Mouse (Mus musculus) liver, embryonic 14.5 days (tissue): Measurements from ENCODE around the gene Brd3. TPM values are rescaled to one million over a fixed set of nuclear protein-coding genes. Genes with fewer than 3 reads are reported as not detected.

Source experiments
- ATAC-seq: fragments of 200-750 bp; cut with Nextera tagmentation; 2 replicates; pipeline ENCODE4 v1.8.0; 2017; ENCODE audit warnings: moderate number of reproducible peaks, mild to moderate bottlenecking, moderate library complexity; ENCODE audit not compliant: insufficient read depth
- DNase-seq, 3 experiments: peaks; one replicate each; pipeline ENCODE4 v3.0.0-alpha.2; 2012 to 2013; ENCODE audit warnings: low read depth in 3 of 3, low spot score in 3 of 3
- H3K27ac ChIP-seq: fragments of 300-500 bp; sonication (generic); 2 replicates; pipeline ENCODE4 v1.5.1; 2014; ENCODE audit warnings: moderate library complexity, mild to moderate bottlenecking, control low read depth, inconsistent platforms
- H3K27me3 ChIP-seq: fragments of 300-500 bp; sonication (generic); 2 replicates; pipeline ENCODE4 v1.6.1; 2014; ENCODE audit warnings: mild to moderate bottlenecking, low read length, moderate library complexity; ENCODE audit not compliant: control insufficient read depth, insufficient read depth
- H3K36me3 ChIP-seq: fragments of 300-500 bp; sonication (generic); replicated peaks from 2 replicates; pipeline ENCODE4 v1.6.1; 2014; ENCODE audit warnings: low read depth; ENCODE audit not compliant: control insufficient read depth, insufficient read depth
- H3K4me1 ChIP-seq, 2 experiments: fragments of 200-500 bp in 1 of 2; fragments of 300-500 bp in 1 of 2; sonication (generic) in 1 of 2; replicated peaks; 2 replicates each; pipeline ENCODE4 v1.6.1; 2012 to 2014; ENCODE audit warnings: antibody characterized with exemption in 1 of 2, inconsistent platforms in 1 of 2, low read length in 1 of 2; ENCODE audit not compliant: control insufficient read depth in 2 of 2, insufficient read depth in 2 of 2
- H3K4me2 ChIP-seq: fragments of 300-500 bp; sonication (generic); 2 replicates; pipeline ENCODE4 v1.6.1; 2014; ENCODE audit warnings: low read depth, mild to moderate bottlenecking, control low read depth, moderate library complexity
- H3K4me3 ChIP-seq, 2 experiments: fragments of 200-500 bp in 1 of 2; fragments of 300-500 bp in 1 of 2; sonication (generic) in 1 of 2; 2 replicates each; pipeline ENCODE4 v1.5.1; 2012 to 2014; ENCODE audit warnings: low read depth in 2 of 2, low read length in 2 of 2, mild to moderate bottlenecking in 2 of 2, control low read depth in 1 of 2, inconsistent platforms in 1 of 2, moderate library complexity in 1 of 2; ENCODE audit not compliant: insufficient read depth in 1 of 2
- H3K9ac ChIP-seq: fragments of 300-500 bp; sonication (generic); replicated peaks from 2 replicates; pipeline ENCODE4 v1.6.1; 2014; ENCODE audit warnings: mild to moderate bottlenecking, control low read depth, moderate library complexity
- H3K9me3 ChIP-seq: fragments of 300-500 bp; sonication (generic); 2 replicates; pipeline ENCODE4 v1.6.1; 2016; ENCODE audit warnings: low read length, mixed read lengths; ENCODE audit not compliant: control insufficient read depth
- CTCF ChIP-seq: IDR thresholded peaks from 2 replicates; pipeline ENCODE4 v1.5.1; 2016; ENCODE audit warnings: antibody characterized with exemption, low read depth, control low read depth
- EP300 ChIP-seq: IDR thresholded peaks from 2 replicates; pipeline ENCODE4 v1.6.1; 2016; ENCODE audit warnings: antibody characterized with exemption, low read depth
- WGBS: fragments of 180-500 bp; shearing (Covaris S2); extraction: QIAGEN DNeasy Blood & Tissue Kit; methylation state at CpG from one replicate; pipeline ENCODE4 v1.1.7; 2014; ENCODE audit not compliant: insufficient replicate concordance; 5-methylcytosine and 5-hydroxymethylcytosine counted together
- polyA plus RNA-seq, 2 experiments: library from polyadenylated mRNA; depleted of rRNA in 1 of 2; stranded (reverse) in 1 of 2; unstranded in 1 of 2; fragments of >200 nt; fragmentation: Nextera tagmentation in 1 of 2; extraction: Ambion mirVana in 1 of 2; gene quantifications; 2 replicates each; pipeline versions ENCODE4 v1.2.1 to v1.2.3; 2012 to 2014

The Brd3 gene
- polyA plus RNA-seq, 2 experiments, result 9.5 to 24.4 TPM

DNA sequence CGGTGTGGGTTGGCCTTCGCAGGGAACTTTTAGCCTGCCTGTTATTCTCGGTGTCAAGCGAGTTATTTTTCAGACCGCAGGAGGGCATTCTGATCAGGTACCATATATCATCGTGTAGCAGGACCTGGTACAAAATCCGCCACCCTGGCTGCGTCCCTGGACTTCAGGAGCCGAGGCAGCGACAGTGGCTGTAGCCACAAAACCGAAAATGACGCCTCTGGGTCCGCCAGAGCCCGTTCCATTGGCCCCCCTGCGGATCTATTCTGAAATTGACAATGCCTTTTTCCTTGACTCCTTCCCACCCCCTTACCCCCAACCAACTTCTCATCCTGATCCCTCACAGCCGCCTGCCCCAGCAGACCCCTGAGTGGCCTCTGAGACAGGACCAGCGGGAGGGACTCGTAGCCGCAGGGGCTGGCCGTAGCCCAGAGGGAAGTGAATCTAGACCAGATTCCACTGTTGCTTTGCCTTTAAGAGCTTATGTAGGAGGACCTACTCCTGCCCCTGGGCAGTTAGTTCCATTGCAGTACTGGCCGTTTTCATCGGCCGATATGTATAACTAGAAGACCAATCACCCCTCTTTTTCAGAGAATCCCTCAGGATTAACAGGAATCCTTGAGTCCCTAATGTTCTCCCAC, 11.0 kb downstream of the Brd3 start:
- Histone ChIP-seq H3K36me3 (no peaks in the 10 kb centered on the region), H3K9ac (no peak overlapping the region), H3K4me3 (peak overlapping the region in 1 of 2 experiments; percentile 19; a peak in 2 of 4 replicates), H3K4me2 (peak overlapping the region; percentile 26), H3K27me3 (no peaks in the 10 kb centered on the region), H3K4me1 (no peaks in the 10 kb centered on the region), H3K9me3 (no peaks in the 10 kb centered on the region; the same call in 1 of the 2 replicates), H3K27ac (no peak overlapping the region)
- DNase-seq (no peak), ATAC-seq (no peak)
- WGBS, result 66% methylated on average over 23 of the region's 23 CpGs
- TF ChIP-seq CTCF (no peak), EP300 (no peak)

DNA sequence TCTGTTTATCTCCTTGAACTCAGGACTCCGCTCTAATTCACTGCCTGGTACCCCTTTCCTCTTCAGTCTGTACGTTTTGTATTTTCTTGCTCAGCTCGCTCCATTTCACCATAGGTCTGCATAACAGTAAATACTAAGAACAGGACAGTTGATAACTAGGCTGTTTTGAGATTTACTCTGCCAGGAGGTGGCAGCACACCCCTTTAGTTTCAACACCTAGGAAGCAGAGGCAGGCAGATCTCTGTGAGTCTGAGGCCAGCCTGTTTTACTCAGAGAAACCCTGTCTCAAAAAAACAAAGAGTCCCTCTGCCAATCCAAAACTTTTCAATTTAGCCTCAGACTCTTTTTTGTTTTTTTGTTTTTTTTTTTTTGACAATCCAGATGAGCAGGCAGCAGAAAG, 13.5 kb downstream of the Brd3 start:
- TF ChIP-seq CTCF (peak; percentile 46; the same call in 1 of the 2 replicates), EP300 (no peak)
- Histone ChIP-seq H3K4me2 (no peak overlapping the region), H3K4me1 (peaks cover 0 to 2% of the 10 kb centered on the region in 2 experiments; a peak in 2 of 4 replicates), H3K9me3 (no peaks in the 10 kb centered on the region; the same call in 1 of the 2 replicates), H3K4me3 (no peak overlapping the region), H3K9ac (no peak overlapping the region), H3K36me3 (no peaks in the 10 kb centered on the region), H3K27me3 (no peaks in the 10 kb centered on the region), H3K27ac (no peak overlapping the region)
- WGBS, result 77% methylated on average over 3 of the region's 3 CpGs
- no peak for DNase-seq
- ATAC-seq, result no peak

DNA sequence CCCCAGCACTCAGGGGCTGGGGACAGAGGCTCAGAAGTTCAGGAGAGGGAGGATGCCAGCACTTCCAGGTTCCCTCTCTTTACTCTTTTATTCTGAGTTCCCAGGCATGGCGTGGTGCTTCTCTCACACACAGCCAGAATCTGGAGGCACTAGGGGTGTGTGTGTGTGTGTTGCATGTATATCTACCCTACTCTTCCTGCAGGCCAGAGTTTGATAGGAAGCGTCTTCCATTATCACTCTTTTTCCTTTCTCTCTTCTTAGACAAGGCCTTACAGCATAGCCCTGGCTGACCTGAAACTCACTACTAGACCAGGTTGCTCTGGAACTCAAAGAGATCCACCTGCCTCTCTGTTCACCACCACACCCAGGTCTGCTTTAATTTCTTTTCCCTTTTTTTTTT, 16.5 kb downstream of the Brd3 start:
- ATAC-seq (peak; percentile 35; the same call in 1 of the 2 replicates), DNase-seq (no peak)
- Histone ChIP-seq H3K4me1 (peaks cover 0 to 11% of the 10 kb centered on the region in 2 experiments; a peak in 2 of 4 replicates), H3K27me3 (no peaks in the 10 kb centered on the region), H3K4me3 (no peak overlapping the region), H3K36me3 (no peaks in the 10 kb centered on the region), H3K9ac (no peak overlapping the region), H3K4me2 (no peak overlapping the region), H3K9me3 (no peaks in the 10 kb centered on the region), H3K27ac (no peak overlapping the region)
- 16% methylated on average over 2 of the region's 2 CpGs for WGBS
- TF ChIP-seq CTCF (no peak), EP300 (no peak)

DNA sequence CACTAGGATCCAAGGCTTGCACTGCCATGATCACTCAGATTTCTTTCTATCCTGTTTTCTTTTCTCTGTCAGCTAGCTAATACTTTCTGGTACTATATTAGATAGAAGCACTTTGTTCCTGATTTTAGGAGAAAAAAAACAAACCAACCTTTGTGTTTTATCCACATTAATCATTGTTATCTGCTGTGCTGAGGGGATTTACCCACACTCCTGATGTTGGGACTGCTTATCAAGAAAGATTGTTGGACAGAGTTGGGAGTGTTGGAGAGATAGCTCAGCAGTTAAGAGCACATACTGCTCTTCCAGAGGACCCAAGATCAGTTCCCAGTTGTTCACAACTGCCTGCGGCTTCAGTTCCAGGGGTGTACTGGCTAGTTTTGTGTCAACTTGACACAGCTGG, 19.1 kb downstream of the Brd3 start:
- H3K9me3 ChIP-seq, result no peaks in the 10 kb centered on the region
- H3K4me3 ChIP-seq, result no peak overlapping the region
- H3K4me2 ChIP-seq, result no peak overlapping the region
- H3K9ac ChIP-seq, result no peak overlapping the region
- TF ChIP-seq EP300 (no peak), CTCF (no peak)
- no peak for DNase-seq
- no peaks in the 10 kb centered on the region for H3K36me3 ChIP-seq
- peaks cover 0 to 11% of the 10 kb centered on the region in 2 experiments; a peak in 2 of 4 replicates for H3K4me1 ChIP-seq
- ATAC-seq, result no peak
- H3K27me3 ChIP-seq, result no peaks in the 10 kb centered on the region
- 40% methylated on average over 1 of the region's 1 CpGs for WGBS
- H3K27ac ChIP-seq, result no peak overlapping the region

DNA sequence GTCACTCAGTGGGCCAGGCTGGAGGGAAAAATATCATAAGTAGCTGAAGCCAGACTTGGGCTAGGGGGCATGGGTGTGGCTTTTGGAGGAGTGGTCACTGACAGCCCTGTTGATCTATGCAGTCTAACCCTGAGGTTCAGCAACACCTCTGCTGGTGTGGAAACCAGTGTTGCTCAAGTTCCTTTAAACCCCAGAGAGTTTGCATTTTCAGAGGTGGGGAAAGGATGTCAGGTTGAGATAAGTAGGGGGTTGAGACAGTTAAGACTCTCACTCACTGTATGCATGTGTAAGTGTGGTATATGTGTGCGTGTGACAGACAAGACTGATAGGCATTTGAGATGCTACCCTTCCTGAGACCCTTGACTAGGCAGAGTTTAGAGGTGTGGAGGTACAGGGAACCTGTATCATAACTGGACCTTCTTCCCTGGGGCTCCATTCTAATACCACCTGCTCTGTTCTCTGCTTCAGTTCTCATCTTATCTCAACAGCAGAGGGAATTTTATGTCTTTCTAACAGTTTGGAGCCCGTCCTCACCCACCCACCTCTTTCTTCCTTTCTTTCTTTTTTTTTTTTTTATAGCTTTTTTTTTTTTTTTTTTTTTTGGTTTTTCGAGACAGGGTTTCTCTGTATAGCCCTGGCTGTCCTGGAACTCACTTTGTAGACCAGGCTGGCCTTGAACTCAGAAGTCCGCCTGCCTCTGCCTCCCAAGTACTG, 20.0 kb downstream of the Brd3 start:
- no peak overlapping the region for H3K27ac ChIP-seq
- no peaks in the 10 kb centered on the region for H3K36me3 ChIP-seq
- no peaks in the 10 kb centered on the region for H3K27me3 ChIP-seq
- H3K9me3 ChIP-seq, result no peaks in the 10 kb centered on the region
- no peak for DNase-seq
- peak; percentile 79 for ATAC-seq
- no peak overlapping the region for H3K9ac ChIP-seq
- 17% methylated on average over 3 of the region's 4 CpGs for WGBS
- no peak for TF ChIP-seq EP300
- no peak overlapping the region for H3K4me3 ChIP-seq
- no peak overlapping the region for H3K4me2 ChIP-seq
- H3K4me1 ChIP-seq, result peaks cover 0 to 11% of the 10 kb centered on the region in 2 experiments; a peak in 2 of 4 replicates
